Mouse (Mus musculus): ENCODE measurements around the gene Srek1ip1. TPM values are rescaled to one million over a fixed set of nuclear protein-coding genes. Genes with fewer than 3 reads are reported as not detected.

Srek1ip1 gene
- polyA plus RNA-seq, 1 experiment: 22.2 TPM

GRCm38 (mm10) chr13:104805681-104806080 lies 13.4 kb downstream of the Srek1ip1 start:
- TF ChIP-seq POLR2A (IDR thresholded peaks at IDR 0.05; ENCODE audit: borderline replicate concordance, extremely low read depth, insufficient read depth, insufficient read length, poor library complexity, severe bottlenecking) (no peak), CTCF (IDR thresholded peaks at IDR 0.05; ENCODE audit: borderline replicate concordance, extremely low read depth, insufficient read depth, insufficient read length) (no peak)

GRCm38 (mm10) chr13:104816270-104816634 lies 24.0 kb downstream of the Srek1ip1 start:
- TF ChIP-seq CTCF (IDR thresholded peaks at IDR 0.05; ENCODE audit: borderline replicate concordance, extremely low read depth, insufficient read depth, insufficient read length) (no peak), POLR2A (IDR thresholded peaks at IDR 0.05; ENCODE audit: borderline replicate concordance, extremely low read depth, insufficient read depth, insufficient read length, poor library complexity, severe bottlenecking) (no peak)
- peak; percentile 59 for DNase-seq (ENCODE audit: low read depth)

More at GRCm38 (mm10) chr13:104805681-104806080, 13.4 kb downstream of the Srek1ip1 start:
- peak; percentile 85 for DNase-seq (ENCODE audit: low read depth)

- peak; percentile 96 for DNase-seq (ENCODE audit: low read depth)
- peak; percentile 23; the same call in 1 of the 2 replicates for TF ChIP-seq POLR2A (IDR thresholded peaks at IDR 0.05; ENCODE audit: borderline replicate concordance, extremely low read depth, insufficient read depth, insufficient read length, poor library complexity, severe bottlenecking)
- no peak for TF ChIP-seq CTCF (IDR thresholded peaks at IDR 0.05; ENCODE audit: borderline replicate concordance, extremely low read depth, insufficient read depth, insufficient read length)
These were observed 24.6 kb downstream of the Srek1ip1 start, which contains the start of gene Cwc27 for GRCm38 (mm10) chr13:104816635-104817571. TSS of gene Cwc27 (minus strand) at chr13:104817142.

GRCm38 (mm10) chr13:104817696-104818095 lies 25.4 kb downstream of the Srek1ip1 start:
- DNase-seq (ENCODE audit: low read depth): no peak
- no peak for TF ChIP-seq CTCF (IDR thresholded peaks at IDR 0.05; ENCODE audit: borderline replicate concordance, extremely low read depth, insufficient read depth, insufficient read length)
- TF ChIP-seq POLR2A (IDR thresholded peaks at IDR 0.05; ENCODE audit: borderline replicate concordance, extremely low read depth, insufficient read depth, insufficient read length, poor library complexity, severe bottlenecking): no peak

GRCm38 (mm10) chr13:104821192-104821591 lies 28.9 kb downstream of the Srek1ip1 start:
- DNase-seq (ENCODE audit: low read depth): no peak
- TF ChIP-seq CTCF (IDR thresholded peaks at IDR 0.05; ENCODE audit: borderline replicate concordance, extremely low read depth, insufficient read depth, insufficient read length) (no peak), POLR2A (IDR thresholded peaks at IDR 0.05; ENCODE audit: borderline replicate concordance, extremely low read depth, insufficient read depth, insufficient read length, poor library complexity, severe bottlenecking) (no peak)

GRCm38 (mm10) chr13:104821908-104822307 lies 29.6 kb downstream of the Srek1ip1 start:
- DNase-seq (ENCODE audit: low read depth): no peak
- no peak for TF ChIP-seq CTCF (IDR thresholded peaks at IDR 0.05; ENCODE audit: borderline replicate concordance, extremely low read depth, insufficient read depth, insufficient read length)

GRCm38 (mm10) chr13:104822411-104822838 lies 30.1 kb downstream of the Srek1ip1 start:
- TF ChIP-seq CTCF (IDR thresholded peaks at IDR 0.05; ENCODE audit: borderline replicate concordance, extremely low read depth, insufficient read depth, insufficient read length) (no peak), POLR2A (IDR thresholded peaks at IDR 0.05; ENCODE audit: borderline replicate concordance, extremely low read depth, insufficient read depth, insufficient read length, poor library complexity, severe bottlenecking) (no peak)

GRCm38 (mm10) chr13:104825470-104825869 lies 33.2 kb downstream of the Srek1ip1 start:
- DNase-seq (ENCODE audit: low read depth): no peak
- no peak for TF ChIP-seq CTCF (IDR thresholded peaks at IDR 0.05; ENCODE audit: borderline replicate concordance, extremely low read depth, insufficient read depth, insufficient read length)
- TF ChIP-seq POLR2A (IDR thresholded peaks at IDR 0.05; ENCODE audit: borderline replicate concordance, extremely low read depth, insufficient read depth, insufficient read length, poor library complexity, severe bottlenecking): no peak

More at GRCm38 (mm10) chr13:104822411-104822838, 30.1 kb downstream of the Srek1ip1 start:
- DNase-seq (ENCODE audit: low read depth): peak; percentile 66

- TF ChIP-seq POLR2A (IDR thresholded peaks at IDR 0.05; ENCODE audit: borderline replicate concordance, extremely low read depth, insufficient read depth, insufficient read length, poor library complexity, severe bottlenecking): no peak
- no peak for TF ChIP-seq CTCF (IDR thresholded peaks at IDR 0.05; ENCODE audit: borderline replicate concordance, extremely low read depth, insufficient read depth, insufficient read length)
- DNase-seq (ENCODE audit: low read depth): no peak
These were observed 40.5 kb downstream of the Srek1ip1 start for GRCm38 (mm10) chr13:104832811-104833210.

- no peak for DNase-seq (ENCODE audit: low read depth)
- TF ChIP-seq CTCF (IDR thresholded peaks at IDR 0.05; ENCODE audit: borderline replicate concordance, extremely low read depth, insufficient read depth, insufficient read length): no peak
- no peak for TF ChIP-seq POLR2A (IDR thresholded peaks at IDR 0.05; ENCODE audit: borderline replicate concordance, extremely low read depth, insufficient read depth, insufficient read length, poor library complexity, severe bottlenecking)
These were observed 45.3 kb downstream of the Srek1ip1 start for GRCm38 (mm10) chr13:104837628-104838027.

GRCm38 (mm10) chr13:104841937-104842336 lies 49.7 kb downstream of the Srek1ip1 start:
- no peak for DNase-seq (ENCODE audit: low read depth)
- TF ChIP-seq POLR2A (IDR thresholded peaks at IDR 0.05; ENCODE audit: borderline replicate concordance, extremely low read depth, insufficient read depth, insufficient read length, poor library complexity, severe bottlenecking) (no peak), CTCF (IDR thresholded peaks at IDR 0.05; ENCODE audit: borderline replicate concordance, extremely low read depth, insufficient read depth, insufficient read length) (no peak)

All from brain, embryonic 14.5 days (tissue).